Mouse (Mus musculus) intestine, embryonic 14.5 days (tissue): ENCODE data around the gene Rcsd1. TPM values are rescaled to one million over a fixed set of nuclear protein-coding genes. Genes with fewer than 3 reads are reported as not detected.

Experiments
- ATAC-seq: fragments of 200-750 bp; cut with Nextera tagmentation; replicated peaks from 2 replicates; pipeline ENCODE4 v1.8.0; 2017; ENCODE audit warnings: low read depth, moderate number of reproducible peaks, moderate TSS enrichment, moderate library complexity; ENCODE audit not compliant: low FRiP score, low TSS enrichment
- DNase-seq: peaks from one replicate; pipeline ENCODE4 v3.0.0-alpha.2; 2018; ENCODE audit warnings: low spot score
- H3K27ac ChIP-seq: fragments of 300-500 bp; sonication (generic); 2 replicates; pipeline ENCODE4 v1.5.1; 2014; ENCODE audit warnings: low read depth, mild to moderate bottlenecking, control low read depth
- H3K27me3 ChIP-seq: fragments of 300-500 bp; sonication (generic); replicated peaks from 2 replicates; pipeline ENCODE4 v1.6.1; 2014; ENCODE audit warnings: low read length, control low read depth; ENCODE audit not compliant: control insufficient read depth, insufficient read depth
- H3K36me3 ChIP-seq: fragments of 300-500 bp; sonication (generic); 2 replicates; pipeline ENCODE4 v1.6.1; 2014; ENCODE audit warnings: low read length, control low read depth; ENCODE audit not compliant: control insufficient read depth, insufficient read depth
- H3K4me1 ChIP-seq: fragments of 300-500 bp; sonication (generic); replicated peaks from 2 replicates; pipeline ENCODE4 v1.6.1; 2014; ENCODE audit warnings: low read length, control low read depth, mixed read lengths; ENCODE audit not compliant: control insufficient read depth, insufficient read depth
- H3K4me2 ChIP-seq: fragments of 300-500 bp; sonication (generic); 2 replicates; pipeline ENCODE4 v1.6.1; 2014; ENCODE audit warnings: low read length
- H3K4me3 ChIP-seq: fragments of 300-500 bp; sonication (generic); 2 replicates; pipeline ENCODE4 v1.5.1; 2014; ENCODE audit warnings: low read depth, low read length, control low read depth, mixed read lengths
- H3K9ac ChIP-seq: fragments of 300-500 bp; sonication (generic); 2 replicates; pipeline ENCODE4 v1.6.1; 2014; ENCODE audit warnings: mild to moderate bottlenecking, low read length
- H3K9me3 ChIP-seq: fragments of 300-500 bp; sonication (generic); 2 replicates; pipeline ENCODE4 v1.6.1; 2016; ENCODE audit warnings: low read length, control low read depth; ENCODE audit not compliant: control insufficient read depth
- WGBS: fragments of 180-500 bp; shearing (Covaris S2); extraction: QIAGEN DNeasy Blood & Tissue Kit; methylation state at CpG from one replicate; pipeline ENCODE4 v1.1.7; 2014; 5-methylcytosine and 5-hydroxymethylcytosine counted together
- polyA plus RNA-seq: library from polyadenylated mRNA; unstranded; fragments of >200 nt; fragmentation: Nextera tagmentation; extraction: Ambion mirVana; gene quantifications from 2 replicates; pipeline ENCODE4 v1.2.1, GENCODE M21; 2014

Rcsd1 gene
- polyA plus RNA-seq, 1 experiment from 2014 or later, result 29.1 TPM

DNA sequence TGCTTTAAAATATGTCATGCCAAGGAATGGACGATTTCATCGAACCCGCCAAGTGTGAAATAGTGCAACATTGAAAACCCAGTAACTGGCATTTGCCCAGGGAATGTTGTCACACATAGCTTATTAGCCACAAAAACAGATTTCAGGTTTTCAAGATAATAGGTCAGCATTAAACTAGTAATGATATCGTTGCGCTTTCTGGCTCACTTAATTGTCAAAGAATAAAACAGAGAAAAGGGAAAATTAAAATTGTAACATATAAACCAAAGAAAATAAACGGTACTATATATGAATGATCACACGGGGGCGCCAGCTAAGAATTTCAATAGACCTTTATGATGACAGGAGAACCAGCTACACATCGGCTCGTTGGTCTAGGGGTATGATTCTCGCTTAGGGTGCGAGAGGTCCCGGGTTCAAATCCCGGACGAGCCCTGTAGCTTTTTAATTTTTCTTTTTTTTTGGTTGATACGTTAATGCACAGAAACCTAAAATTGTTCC lies 68.2 kb downstream of the Rcsd1 start:
- Histone ChIP-seq H3K27ac (peak overlapping the region; percentile 94; the same call in 1 of the 2 replicates), H3K9me3 (no peaks in the 10 kb centered on the region), H3K27me3 (no peaks in the 10 kb centered on the region), H3K4me2 (peak overlapping the region; percentile 69), H3K4me1 (peaks cover 13% of the 10 kb centered on the region; the same call in 1 of the 2 replicates), H3K4me3 (peak overlapping the region; percentile 65), H3K9ac (peak overlapping the region; percentile 68), H3K36me3 (no peaks in the 10 kb centered on the region)
- ATAC-seq (peak; percentile 70), DNase-seq (peak; percentile 88)
- 8% methylated on average over 16 of the region's 16 CpGs for WGBS

DNA sequence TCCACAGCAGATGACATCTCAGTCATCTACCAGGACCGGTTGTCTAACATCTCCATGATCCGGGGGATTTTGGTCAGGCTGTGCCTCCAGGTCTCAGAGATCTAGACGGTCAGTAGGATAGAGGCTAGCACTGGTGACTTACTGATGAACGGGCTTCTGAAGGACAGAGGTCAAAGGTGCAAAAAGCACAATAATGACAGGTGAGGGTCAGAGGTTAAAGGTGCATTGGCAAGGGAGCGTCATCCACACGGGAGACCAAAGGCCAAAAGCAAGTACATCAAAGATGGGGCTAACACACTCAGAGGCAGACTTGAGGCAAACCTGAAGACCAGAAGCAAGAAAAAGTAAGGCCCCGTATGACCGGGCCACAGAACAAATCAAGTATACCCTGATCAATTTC lies 73.3 kb downstream of the Rcsd1 start:
- WGBS, result 88% methylated on average over 8 of the region's 8 CpGs
- H3K27me3 ChIP-seq, result no peaks in the 10 kb centered on the region
- H3K4me1 ChIP-seq, result peaks cover 34% of the 10 kb centered on the region
- no peak overlapping the region for H3K4me2 ChIP-seq
- H3K4me3 ChIP-seq, result no peak overlapping the region
- no peaks in the 10 kb centered on the region for H3K36me3 ChIP-seq
- DNase-seq, result no peak
- no peaks in the 10 kb centered on the region for H3K9me3 ChIP-seq
- H3K9ac ChIP-seq, result no peak overlapping the region
- no peak for ATAC-seq
- no peak overlapping the region for H3K27ac ChIP-seq

DNA sequence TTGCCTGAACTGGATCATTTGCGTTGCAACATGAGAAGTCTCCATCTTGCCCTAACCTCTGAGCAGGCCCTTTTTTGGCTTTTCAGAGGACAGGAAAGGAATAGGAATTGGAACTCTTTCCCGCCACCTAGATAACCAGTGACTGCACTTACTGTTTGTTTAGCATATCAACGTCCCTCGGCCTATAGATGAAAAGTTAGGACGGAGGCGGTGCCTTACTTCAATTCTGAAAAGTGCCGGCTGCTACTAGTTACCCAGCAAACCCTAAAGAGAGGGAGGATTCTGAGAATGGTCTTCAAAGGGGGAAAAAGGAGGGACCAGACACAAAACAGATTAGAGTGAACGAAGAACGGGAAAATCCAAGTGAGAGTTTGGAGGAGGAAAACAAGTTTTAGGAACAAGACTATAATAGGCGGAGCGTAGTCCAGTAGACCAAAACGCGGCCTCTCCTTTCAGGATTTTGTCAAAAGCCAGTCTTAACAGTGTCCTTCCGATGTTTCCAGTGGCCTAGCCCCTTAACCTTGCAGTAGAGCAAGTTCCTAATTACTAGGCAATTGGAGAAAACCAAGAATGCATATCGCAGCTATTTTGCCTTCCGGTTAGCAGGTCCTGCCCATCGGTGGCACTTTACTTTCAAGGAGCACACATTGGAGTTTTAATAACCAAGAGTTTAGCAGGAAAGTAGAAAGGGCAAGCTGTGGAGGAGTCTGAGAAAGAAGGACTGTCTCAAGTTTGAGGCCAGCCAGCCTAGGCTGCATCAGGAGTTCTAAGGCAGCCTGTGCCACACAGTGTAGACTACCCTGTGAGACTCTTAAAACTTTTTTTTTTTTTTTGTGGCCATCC lies 74.3 kb downstream of the Rcsd1 start:
- H3K27me3 ChIP-seq, result no peaks in the 10 kb centered on the region
- H3K27ac ChIP-seq, result peak overlapping the region; percentile 97
- peaks cover 40% of the 10 kb centered on the region for H3K4me1 ChIP-seq
- H3K9me3 ChIP-seq, result no peaks in the 10 kb centered on the region
- peak overlapping the region; percentile 47 for H3K9ac ChIP-seq
- peak overlapping the region; percentile 77 for H3K4me2 ChIP-seq
- 24% methylated on average over 17 of the region's 17 CpGs for WGBS
- DNase-seq (no peak), ATAC-seq (no peak; the same call in none of the 2 replicates)
- peak overlapping the region; percentile 84 for H3K4me3 ChIP-seq
- H3K36me3 ChIP-seq, result no peaks in the 10 kb centered on the region

DNA sequence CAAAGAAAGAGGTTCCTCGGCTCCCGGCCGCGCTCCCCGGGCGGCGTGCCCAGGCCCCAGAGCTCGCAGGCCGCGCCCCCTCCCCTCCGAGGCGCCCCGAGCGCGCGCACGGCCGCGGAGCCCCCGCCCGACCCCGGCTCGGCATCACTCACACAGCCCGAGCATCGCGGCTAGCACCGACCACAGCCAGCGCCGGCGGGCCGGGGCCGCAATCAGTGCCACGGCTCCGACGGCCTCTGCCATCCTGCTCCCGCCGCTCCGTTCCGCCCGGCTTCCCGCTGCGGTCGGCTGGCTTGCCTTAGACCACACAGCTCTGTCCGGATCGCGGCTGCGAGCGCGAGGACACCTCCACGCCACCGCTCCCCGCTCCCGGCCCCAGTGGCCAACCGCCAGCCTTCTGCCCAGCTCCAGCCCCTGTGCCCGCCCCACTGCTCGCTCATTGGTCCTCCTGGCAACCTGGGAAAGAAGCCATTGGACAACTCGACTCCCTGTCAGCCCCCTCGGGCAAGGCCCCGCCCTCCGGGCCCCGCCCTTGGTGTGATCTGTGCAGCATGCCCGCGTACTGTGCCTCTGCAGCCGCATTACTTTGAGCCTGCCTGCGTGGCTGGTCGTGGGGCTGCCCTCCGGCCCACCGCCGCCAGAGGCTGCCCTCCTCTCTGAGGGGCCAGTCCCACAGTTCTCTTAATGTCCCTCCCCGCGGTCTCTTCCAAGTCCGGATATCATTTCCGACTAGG lies 75.2 kb downstream of the Rcsd1 start, which contains the start of gene Mpzl1:
TSS of gene Mpzl1 (minus strand) at position 388 of the 734 bp plus-strand sequence.
- under 1% methylated on average over 55 of the region's 73 CpGs for WGBS
- ATAC-seq (peak; percentile 98), DNase-seq (peak; percentile 97)
- Histone ChIP-seq H3K4me3 (peak within 1 kb of the TSS; percentile 84), H3K27ac (peak within 1 kb of the TSS; percentile 97), H3K9ac (peak within 1 kb of the TSS; percentile 86), H3K9me3 (no peaks in the 10 kb centered on the region), H3K27me3 (no peaks in the 10 kb centered on the region), H3K4me2 (peak within 1 kb of the TSS; percentile 77), H3K4me1 (peaks cover 40% of the 10 kb centered on the region), H3K36me3 (no peaks in the 10 kb centered on the region)

DNA sequence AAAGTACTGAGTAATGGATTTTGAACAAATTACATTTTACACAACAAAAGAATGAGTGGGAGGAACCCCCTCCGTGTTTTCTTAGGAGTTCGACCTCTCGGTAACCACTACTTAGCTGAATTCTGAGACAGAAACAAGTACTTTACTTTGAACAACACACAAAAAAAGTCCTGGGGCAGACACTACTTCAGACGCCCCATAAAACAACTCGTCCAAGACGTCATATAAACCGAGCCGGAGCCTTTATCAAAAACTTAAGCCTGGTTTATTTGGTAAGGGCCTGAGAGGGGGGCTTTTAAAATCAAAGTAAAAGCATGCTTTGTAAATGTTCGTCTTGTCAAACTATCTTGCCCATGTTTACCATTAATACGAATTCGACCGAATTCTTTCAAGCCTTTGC lies 76.2 kb downstream of the Rcsd1 start:
- 3% methylated on average over 12 of the region's 12 CpGs for WGBS
- ATAC-seq, result no peak
- H3K27ac ChIP-seq, result no peak overlapping the region; the same call in 1 of the 2 replicates
- H3K4me2 ChIP-seq, result peak overlapping the region; percentile 77
- H3K36me3 ChIP-seq, result no peaks in the 10 kb centered on the region
- H3K4me1 ChIP-seq, result peaks cover 40% of the 10 kb centered on the region
- H3K4me3 ChIP-seq, result peak overlapping the region; percentile 84
- H3K9ac ChIP-seq, result peak overlapping the region; percentile 86
- H3K9me3 ChIP-seq, result no peaks in the 10 kb centered on the region
- no peaks in the 10 kb centered on the region for H3K27me3 ChIP-seq
- DNase-seq, result no peak

DNA sequence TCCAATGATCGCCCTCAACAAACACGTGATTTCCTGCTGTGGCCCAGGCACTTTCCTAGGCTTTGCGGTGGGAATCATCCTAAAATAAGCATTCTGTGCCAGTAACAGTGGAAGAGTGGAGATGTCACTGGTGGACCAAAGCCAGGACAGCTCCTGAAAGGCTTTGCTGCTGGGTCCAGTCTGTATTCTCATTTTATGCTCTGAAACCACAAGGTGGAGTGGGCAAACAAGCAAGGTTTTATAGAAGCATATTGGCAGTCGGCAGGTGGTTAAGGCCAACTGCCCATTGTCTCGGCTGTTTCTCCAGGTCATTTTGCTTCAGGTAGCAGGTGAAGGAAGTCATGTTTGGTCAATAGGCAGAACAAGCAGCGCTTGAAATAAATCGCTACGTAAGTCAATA lies 78.4 kb downstream of the Rcsd1 start:
- DNase-seq (no peak), ATAC-seq (no peak)
- Histone ChIP-seq H3K4me3 (no peak overlapping the region), H3K36me3 (no peaks in the 10 kb centered on the region), H3K27me3 (no peaks in the 10 kb centered on the region), H3K4me1 (peaks cover 46% of the 10 kb centered on the region), H3K27ac (no peak overlapping the region), H3K4me2 (no peak overlapping the region), H3K9me3 (no peaks in the 10 kb centered on the region), H3K9ac (no peak overlapping the region)
- 73% methylated on average over 8 of the region's 8 CpGs for WGBS

DNA sequence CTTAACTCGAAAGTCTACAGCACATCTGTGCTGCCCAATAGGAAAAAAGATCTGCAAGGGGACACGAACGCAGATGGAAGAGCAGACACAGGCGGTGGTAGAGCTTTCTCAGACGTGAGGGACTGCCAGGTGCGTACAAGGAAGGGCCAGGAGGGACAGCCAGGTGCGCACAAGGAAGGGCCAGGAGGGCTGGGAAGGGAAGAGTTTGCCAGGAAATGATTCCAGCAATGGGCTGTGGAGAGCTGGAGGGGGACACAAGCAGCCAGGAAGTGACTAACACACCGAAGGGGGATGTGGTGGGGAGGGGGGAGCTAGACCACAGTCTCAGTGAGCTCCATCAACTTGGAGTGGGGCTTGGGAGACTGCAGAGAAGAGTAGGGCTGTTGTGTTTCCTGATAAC lies 79.6 kb downstream of the Rcsd1 start:
- 33% methylated on average over 8 of the region's 8 CpGs for WGBS
- Histone ChIP-seq H3K27ac (peak overlapping the region; percentile 51), H3K9me3 (no peaks in the 10 kb centered on the region), H3K9ac (0 out of 2 replicates have a peak overlapping the region, but pooled peaks have one; percentile 5), H3K27me3 (no peaks in the 10 kb centered on the region), H3K4me1 (peaks cover 38% of the 10 kb centered on the region), H3K4me3 (no peak overlapping the region), H3K4me2 (0 out of 2 replicates have a peak overlapping the region, but pooled peaks have one; percentile 11), H3K36me3 (no peaks in the 10 kb centered on the region)
- no peak for ATAC-seq
- DNase-seq, result no peak

DNA sequence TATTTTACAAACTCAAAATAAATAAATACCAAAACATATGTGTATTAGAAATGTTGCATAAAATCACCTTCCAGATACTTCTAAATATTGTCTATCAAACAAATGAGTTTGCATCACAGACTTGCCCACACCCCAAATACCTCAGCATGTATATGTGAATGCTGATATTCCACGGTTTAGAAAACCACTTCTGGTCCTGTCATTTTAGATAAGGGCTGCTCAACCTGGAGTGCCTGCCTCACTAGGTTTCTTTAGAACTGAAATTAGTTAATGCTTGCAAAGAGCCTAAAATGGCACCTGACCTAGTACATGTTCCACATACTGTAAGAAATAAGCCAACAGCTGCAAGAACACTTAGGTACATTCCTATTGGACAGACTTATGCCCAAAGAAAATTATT lies 81.0 kb downstream of the Rcsd1 start:
- WGBS, result 82% methylated on average over 1 of the region's 1 CpGs
- no peaks in the 10 kb centered on the region for H3K27me3 ChIP-seq
- H3K9ac ChIP-seq, result no peak overlapping the region
- DNase-seq (no peak), ATAC-seq (no peak)
- no peak overlapping the region for H3K4me3 ChIP-seq
- peaks cover 38% of the 10 kb centered on the region for H3K4me1 ChIP-seq
- H3K9me3 ChIP-seq, result no peaks in the 10 kb centered on the region
- no peak overlapping the region for H3K4me2 ChIP-seq
- no peaks in the 10 kb centered on the region for H3K36me3 ChIP-seq
- H3K27ac ChIP-seq, result no peak overlapping the region
